Mouse (Mus musculus) regulatory T cell (primary cell): ENCODE measurements around the gene Pax5.
"Not testable (repeated sequence)": the region's sequence is repeated elsewhere in the genome, so short reads cannot be mapped to it uniquely, and the experiment has no call there.

Experiments used
- in situ Hi-C: fragments of 300-600 bp; cut with MboI, MseI; formaldehyde crosslinking; loops from one replicate; pipeline ENCODE4 v1.15.1; 2025; ENCODE audit warnings: high pct_unique_total_duplicates

Pax5 gene

DNA sequence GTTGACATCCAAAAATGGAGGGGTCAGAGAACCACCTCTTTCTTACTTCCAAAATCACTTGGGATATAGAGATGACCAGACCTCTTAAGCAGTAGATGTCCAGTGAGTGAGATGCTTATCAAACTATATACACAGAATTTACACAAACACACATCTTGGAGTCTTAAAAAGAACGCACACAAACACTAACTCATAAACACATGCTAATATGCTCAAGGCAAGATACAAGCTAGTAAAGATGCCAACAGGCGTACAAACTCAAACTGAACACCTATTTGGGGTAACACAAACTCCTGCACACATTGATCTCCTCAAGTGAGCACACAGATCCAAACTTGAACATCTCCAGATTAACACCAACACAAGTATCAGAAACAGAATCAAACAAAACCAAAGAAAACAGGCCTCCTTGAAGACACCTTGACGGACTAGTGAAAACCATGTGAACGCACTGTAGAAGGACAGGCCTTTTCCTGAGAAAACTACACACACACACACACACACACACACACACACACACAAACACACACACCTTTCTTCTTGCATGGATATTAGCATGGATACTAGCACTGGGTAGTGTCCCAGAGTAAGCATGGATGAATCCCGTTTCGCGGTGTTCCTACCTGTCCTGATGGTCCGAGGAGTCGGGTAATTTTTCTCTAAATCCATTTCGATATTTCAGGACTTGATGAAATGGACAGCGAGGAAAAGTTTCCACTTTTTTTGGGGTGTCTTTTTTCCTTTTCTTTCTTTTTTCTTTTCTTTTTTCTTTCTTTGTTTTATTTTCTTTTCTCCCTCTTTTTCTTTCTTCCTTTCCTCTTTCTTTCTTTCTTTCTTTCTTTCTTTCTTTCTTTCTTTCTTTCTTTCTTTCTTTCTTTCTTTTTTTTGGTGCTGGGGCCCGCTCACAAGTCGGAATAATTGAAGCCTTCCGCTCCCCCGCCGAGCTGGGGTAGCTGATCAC, at the start of gene Pax5:
Gene Pax5 (minus strand): TSS at position 748 of the 961 bp plus-strand sequence.
- in situ Hi-C loops = no loop called here

- in situ Hi-C loops = not testable (repeated sequence)
Measured at GRCm38 (mm10) chr4:44757131-44757530, 46.8 kb upstream of the Pax5 start.

DNA sequence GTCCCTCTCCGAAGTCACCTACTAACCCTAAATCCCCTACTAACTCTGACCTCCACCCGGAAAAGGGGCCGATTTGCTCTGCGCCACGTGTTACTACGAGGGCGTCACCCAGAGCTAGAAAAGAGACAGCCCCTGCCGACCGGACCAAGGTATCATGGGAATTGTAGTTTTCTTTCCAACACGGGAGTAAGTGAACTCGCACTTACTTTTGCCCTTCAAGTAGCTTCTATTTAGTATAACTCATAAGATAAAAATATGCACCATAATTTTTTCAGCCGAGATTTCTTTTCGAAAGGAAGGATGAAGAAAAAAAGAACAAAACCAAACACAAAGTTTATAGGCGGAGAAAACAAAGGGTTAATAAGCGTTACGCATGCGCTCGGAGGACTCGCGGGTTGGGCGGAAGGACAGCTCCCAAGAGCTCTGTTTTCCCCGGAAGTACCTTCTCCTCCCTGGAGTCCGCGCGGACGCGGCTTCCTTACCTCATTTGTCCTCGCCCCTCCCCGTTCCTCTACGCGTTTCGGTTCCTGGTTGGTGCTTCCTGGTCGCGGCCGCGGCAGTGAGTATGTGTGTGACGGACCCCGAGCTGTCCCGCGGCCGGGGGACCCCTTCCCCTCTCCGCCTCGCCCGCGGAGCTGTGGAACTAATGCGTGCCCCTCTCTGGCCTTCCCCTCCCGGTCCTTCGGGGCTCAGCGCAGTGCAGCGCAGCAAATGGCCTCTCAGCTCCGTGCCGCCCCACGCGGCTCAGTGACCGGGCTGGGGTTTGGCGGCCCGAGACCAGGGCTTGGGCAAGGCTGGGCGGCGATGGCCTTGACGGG, 46.1 kb upstream of the Pax5 start:
- in situ Hi-C loops = no loop called here

GRCm38 (mm10) chr4:44755553-44756133, 45.4 kb upstream of the Pax5 start, which contains the start of gene Zcchc7:
Gene Zcchc7 (plus strand): TSS chr4:44755877.
- in situ Hi-C loops = no loop called here

- in situ Hi-C loops = no loop called here
Measured at GRCm38 (mm10) chr4:44740471-44740870, 30.2 kb upstream of the Pax5 start.

GRCm38 (mm10) chr4:44721237-44721636, 10.9 kb upstream of the Pax5 start:
- in situ Hi-C loops = no loop called here

DNA sequence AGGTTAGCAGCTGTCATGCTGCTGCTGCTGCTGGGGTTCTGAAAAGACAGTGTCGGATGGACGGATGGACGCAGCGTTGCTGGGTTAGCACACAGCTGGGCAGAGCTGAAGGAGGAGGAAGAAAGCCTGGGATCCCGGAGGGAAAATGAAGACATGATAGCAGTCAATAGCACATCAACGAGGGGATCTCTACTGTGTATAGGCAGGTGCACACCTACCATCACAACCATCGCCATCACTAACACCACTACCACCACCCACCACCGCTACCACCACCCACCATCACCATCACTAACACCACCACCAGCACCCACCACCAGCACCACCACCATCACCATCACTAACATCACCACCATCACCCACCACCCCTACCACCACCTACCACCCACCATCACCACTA, 9.8 kb upstream of the Pax5 start:
- in situ Hi-C loops = no loop called here

- in situ Hi-C loops = no loop called here
Measured at GRCm38 (mm10) chr4:44717676-44718075, 7.4 kb upstream of the Pax5 start.

- in situ Hi-C loops = no loop called here
Measured at GRCm38 (mm10) chr4:44716391-44716790, 6.1 kb upstream of the Pax5 start.

- in situ Hi-C loops = no loop called here
Measured at GRCm38 (mm10) chr4:44715621-44716160, 5.4 kb upstream of the Pax5 start.

DNA sequence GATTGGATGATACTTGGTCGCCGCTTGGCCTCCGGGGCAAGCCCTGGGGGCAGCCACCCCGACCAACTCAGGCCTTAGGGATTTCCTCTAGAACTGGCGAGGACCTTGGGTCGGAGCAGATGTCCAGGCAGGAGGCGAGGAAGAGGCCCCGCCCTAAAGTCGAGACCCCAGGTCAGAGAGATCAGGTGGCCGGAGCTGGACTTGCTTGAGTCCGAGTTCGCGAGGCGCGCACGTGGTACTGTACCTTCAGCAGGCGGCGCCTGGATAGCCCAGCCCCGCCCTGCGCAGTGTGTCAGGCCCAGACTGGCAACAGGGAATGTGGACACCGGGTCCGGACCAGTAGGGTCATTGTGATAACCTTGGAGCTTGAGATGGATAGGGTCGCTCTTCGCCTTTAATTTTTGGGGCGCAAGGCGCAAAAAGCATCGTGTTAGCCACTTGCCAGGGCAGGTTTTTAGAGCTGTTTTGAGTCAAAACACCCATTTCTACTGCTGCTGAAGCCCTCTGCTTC, 3.9 kb upstream of the Pax5 start:
- in situ Hi-C loops = no loop called here

DNA sequence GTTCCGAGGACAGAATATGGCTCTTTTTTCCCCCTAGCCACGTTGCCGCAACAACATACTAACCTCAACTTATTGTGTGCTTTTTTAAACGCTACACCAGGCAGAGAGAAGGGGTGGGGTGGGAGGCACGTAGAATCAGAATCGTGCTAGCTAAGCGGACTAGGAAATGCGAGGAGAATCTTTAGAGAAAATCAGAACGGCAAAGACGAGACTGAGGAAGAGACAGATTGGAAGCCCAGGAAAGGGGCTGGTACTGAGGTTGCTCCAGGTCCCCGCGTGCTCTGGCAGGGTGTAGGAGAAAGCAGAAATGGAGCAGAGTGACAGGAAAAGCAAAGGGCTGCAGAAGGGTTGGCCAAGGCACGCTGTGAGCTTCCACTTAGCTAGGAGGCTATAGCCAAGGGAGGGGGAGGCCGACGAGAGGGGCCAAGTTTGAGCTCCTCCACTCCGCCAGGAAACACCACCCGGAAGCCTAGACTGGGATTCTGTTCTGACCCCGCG, 3.3 kb upstream of the Pax5 start:
- in situ Hi-C loops = no loop called here

GRCm38 (mm10) chr4:44712786-44713553, 2.7 kb upstream of the Pax5 start:
- in situ Hi-C loops = no loop called here

GRCm38 (mm10) chr4:44712051-44712700, 1.9 kb upstream of the Pax5 start:
- in situ Hi-C loops = no loop called here

DNA sequence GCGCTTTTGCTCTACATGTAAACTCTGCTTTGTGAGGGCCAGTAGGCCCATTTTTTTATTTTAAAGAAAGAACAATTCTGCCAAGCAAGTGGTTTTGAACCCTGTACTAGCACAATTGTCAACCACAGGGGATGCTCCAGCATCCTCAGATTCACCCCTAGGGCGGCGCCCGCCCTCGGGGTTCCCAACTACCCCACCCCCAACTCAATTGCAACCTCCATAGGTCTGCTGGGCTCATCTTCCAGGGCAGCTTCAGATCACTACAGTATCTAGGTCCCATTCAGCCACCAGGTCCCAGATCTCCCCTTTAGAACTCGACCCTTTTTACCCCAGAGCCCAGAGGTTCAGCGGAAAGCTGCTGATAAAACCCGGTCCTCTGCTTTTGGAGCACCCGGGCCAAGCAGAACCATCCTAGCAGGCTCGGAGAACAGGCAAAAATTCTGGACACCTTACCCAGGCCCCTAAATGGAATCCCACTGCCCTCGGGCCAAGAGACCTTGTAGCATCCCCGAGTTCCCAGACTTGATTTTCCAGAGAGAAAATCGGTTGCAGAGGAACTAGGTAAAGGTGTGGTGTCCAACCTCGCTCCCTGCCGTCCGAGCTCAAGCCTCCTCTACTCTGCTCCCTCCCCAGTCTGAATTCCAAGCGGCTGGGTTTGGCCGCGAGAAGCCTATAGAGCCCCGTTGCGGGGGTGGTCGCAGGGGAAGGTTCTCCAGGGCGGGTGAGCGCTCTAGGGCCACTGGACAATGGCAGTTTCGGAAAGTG, 1.0 kb upstream of the Pax5 start:
- in situ Hi-C loops = no loop called here

DNA sequence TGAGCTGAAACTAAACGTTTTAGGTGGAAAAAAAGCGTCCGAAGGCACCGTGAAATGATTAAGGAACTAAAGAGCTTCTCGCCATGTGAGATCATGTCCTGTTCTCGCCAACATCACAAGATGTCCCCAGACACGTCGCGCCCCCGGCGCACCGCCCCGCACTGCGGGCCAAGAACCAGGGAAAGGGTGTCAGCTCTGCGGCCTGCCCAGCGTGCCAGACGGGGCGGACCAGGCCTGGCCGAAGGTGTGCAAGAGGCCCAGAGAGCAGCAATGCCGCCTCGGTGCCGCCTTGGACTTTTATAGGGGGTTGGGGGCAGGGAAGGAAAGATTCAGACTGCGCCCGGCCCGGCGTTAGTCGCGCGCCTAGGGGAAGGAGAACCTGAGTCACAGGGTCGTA, 412 bp upstream of the Pax5 start:
- in situ Hi-C loops = no loop called here

- in situ Hi-C loops = no loop called here
Measured at GRCm38 (mm10) chr4:44709091-44709695, 1.1 kb downstream of the Pax5 start.

GRCm38 (mm10) chr4:44708311-44708710, 2.0 kb downstream of the Pax5 start:
- in situ Hi-C loops = no loop called here

GRCm38 (mm10) chr4:44706865-44707264, 3.4 kb downstream of the Pax5 start:
- in situ Hi-C loops = no loop called here
